Mouse (Mus musculus) liver, embryonic 14.5 days (tissue): ENCODE measurements around the gene Mpv17.

Source experiments
- CTCF ChIP-seq: IDR thresholded peaks from 2 replicates; pipeline ENCODE4 v1.5.1; 2016; ENCODE audit warnings: antibody characterized with exemption, low read depth, control low read depth
- EP300 ChIP-seq: IDR thresholded peaks from 2 replicates; pipeline ENCODE4 v1.6.1; 2016; ENCODE audit warnings: antibody characterized with exemption, low read depth

- TF ChIP-seq CTCF (no peak), EP300 (no peak)
These were observed 8.4 kb upstream of the Mpv17 start for GRCm38 (mm10) chr5:31162462-31162861.
